Mouse (Mus musculus) bone marrow, adult 2 months (tissue): ENCODE measurements at regions not wholly inside any gene's neighbourhood (a gene's known extent, or its start where the extent isn't known, plus 50 kb on each side); places are given as distances from the start of the nearest gene placed in this dataset.

Source experiments
- CTCF ChIP-seq: fragments of 200-500 bp; IDR thresholded peaks from 2 replicates; pipeline ENCODE4 v1.5.1; 2011; ENCODE audit warnings: low read length, control low read depth; ENCODE audit not compliant: control insufficient read depth, insufficient read depth
- POLR2A ChIP-seq: fragments of 200-500 bp; IDR thresholded peaks from 2 replicates; pipeline ENCODE4 v1.6.1; 2011; ENCODE audit warnings: low read depth, mild to moderate bottlenecking, control low read depth, low read length, borderline replicate concordance; ENCODE audit not compliant: control insufficient read depth

DNA sequence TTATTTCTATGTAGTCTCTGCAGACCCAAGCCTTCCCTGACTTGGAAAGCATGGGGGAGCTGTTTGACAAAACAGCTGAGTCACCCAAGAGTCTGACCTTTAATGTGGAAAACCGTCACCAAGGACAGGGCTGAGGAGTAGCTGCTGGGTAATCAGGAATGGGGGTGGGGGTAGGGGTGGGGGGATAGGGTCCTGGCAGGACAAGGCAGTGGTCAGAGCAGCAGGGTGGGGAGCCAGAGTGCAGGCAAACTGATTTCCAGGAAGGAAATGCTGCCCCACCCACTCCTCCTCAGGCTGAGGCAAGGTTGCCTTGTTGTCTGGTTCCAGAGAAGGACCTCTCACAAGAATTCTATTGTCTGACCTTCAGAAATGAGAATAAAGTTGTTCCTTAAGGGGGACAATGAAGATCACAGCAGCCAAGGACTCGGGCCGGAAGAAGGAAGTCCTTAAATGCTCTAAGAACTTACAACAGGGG lies 266.6 kb downstream of the Plpp3 start:
- TF ChIP-seq CTCF (no peak), POLR2A (no peak)
